Mouse (Mus musculus) kidney, adult 18-20 months (tissue): Measurements from ENCODE around the gene Cox14.
"Not testable (repeated sequence)": the region's sequence is repeated elsewhere in the genome, so short reads cannot be mapped to it uniquely, and the experiment has no call there.

ENCODE experiments used
- DNase-seq: peaks from one replicate; pipeline ENCODE4 v3.0.0; 2021

Gene Cox14

DNA sequence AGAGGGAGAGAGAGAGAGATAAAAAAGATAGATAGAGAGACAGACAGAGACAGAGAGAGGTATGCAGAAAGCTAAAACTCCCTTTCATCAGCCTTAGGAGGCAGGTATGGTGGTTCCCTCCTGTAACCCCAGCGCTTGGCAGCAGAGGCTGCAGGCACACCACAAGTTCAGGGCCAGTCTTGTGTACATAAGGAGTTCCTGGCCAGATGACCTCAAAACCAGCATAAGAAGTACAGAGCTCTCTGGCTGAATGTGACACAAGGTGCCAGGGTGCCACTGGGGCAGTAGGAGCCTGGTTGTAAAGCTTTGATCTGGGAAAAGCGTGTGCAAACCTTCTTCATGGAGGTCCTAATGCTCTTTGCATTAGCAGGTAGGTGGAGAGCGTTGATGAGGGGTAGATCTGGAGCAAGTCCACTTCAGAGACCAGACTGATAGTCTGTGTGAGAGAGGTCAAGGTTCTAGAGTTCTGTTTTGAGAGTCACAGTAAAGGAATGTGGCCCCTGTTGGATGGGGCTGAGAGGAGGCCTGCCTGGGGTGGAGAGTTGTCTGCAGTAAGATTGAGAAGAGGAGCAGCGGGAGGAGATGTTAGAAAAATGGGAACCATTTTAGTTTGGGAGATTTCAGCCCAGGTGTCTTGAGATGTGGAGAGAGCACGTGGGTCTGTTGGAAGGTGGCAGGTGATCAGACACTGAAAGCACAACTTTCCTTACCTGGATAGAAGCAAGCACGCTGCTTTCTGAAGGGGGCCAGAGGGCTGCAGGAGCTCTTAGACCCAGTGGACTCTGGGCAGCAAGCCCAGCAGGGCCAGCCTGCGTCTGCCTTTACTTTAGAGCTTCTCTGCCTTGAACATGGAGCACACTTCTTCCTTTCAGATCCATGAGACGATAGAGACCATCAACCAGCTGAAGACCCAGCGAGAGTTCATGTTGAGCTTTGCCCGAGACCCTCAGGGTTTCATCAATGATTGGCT, 14.9 kb upstream of the Cox14 start:
- no peak for DNase-seq

DNA sequence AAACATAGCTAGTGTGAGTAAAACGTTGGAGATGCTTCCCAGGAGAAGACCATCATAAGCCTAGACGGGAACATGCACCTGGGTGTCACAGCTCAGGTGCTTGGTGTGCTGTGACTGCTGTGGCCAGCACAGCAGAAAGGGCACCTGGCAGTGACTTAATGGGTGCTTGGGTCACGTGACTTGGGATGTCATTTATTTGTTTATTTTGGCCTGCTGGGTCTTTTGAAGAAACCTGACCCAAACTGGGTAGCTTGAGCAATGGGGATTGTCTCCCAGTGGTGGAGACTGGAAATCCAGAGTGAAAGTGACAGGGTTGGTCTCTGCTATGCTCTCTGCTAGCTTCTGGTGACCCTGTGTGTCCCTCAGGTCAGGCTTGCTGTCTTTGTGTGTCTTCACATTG, 13.9 kb upstream of the Cox14 start:
- no peak for DNase-seq

DNA sequence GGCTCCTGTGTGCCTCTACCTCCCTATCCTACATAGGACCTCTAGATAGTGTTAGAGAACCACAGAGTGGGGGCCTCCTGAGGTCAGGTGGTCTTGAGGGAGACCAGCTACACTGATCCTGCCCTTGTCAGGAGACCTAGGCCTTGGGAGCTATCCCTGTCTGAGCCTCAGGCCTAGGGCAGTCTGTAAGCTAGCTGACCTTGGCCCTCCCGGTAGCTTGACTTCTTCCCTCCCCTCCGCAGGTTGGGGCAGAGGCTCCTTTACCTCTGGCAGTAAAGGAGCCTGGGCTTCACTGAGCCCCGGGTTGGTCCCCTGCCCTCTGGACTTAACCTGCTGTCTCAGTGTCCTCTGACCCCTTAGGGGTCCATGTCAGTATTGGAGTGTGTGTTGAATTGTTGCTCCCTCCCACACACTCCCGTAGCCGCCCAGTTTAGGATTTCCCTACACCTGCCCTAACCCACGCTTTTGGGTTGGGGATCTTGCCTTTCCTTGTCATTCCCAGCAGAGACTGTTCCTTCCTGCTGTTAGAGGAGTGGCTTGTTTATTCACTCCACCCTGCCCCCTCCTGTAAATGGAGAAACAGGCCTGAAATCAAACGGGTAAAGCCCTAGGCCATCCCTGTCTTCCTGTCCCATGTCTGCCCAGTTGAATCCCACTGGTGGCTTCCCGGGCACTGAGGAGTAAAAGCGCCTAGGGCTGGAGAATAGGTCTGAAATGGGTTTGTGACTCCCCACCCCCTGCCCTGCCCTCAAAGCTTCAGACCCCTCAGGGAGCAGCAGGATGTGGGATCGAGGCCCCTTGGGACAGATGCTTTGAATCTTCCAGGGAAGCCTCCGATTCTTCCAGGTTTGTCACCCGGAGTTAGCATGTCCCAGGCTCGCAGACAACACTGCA, 12.5 kb upstream of the Cox14 start:
- DNase-seq = no peak

DNA sequence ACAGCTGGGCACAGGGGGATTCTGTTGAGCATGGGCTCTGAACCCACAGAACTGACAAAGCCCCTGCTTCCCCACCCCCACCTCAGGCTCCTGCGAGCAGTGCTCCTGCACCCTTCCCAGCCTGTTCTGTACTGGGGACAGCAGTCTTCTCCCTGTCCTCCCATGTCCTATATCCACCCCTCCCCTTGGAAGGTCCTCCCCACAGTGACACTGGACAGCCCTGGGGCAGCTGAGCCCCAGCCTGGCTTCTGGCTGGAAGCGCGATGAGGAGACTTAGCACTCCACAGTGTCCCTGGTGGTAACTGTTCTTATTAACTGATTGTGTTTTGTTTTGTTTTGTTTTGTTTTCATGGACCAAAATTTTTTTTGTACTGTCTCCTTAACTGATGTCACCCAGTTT, 11.8 kb upstream of the Cox14 start:
- DNase-seq = no peak

DNA sequence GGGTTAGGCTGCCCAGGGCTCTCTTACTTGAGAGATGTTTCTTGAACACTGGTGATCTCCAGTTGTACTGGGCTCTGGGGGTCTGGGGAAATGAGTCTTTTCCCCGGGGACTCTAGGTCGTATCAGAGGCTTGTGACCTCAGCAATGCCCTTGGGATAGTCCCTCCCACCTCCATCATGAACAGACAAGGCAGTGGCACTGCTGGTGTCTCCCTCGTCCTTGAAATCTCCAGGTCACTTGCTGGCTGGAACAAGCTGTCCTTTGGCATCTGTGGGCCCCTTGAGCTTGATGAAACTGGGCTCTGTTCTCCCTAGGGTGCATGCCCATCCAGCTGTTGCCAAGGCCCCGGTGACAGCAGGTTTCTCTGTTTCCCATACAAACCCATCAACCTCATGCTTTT, 11.2 kb upstream of the Cox14 start:
- no peak for DNase-seq

DNA sequence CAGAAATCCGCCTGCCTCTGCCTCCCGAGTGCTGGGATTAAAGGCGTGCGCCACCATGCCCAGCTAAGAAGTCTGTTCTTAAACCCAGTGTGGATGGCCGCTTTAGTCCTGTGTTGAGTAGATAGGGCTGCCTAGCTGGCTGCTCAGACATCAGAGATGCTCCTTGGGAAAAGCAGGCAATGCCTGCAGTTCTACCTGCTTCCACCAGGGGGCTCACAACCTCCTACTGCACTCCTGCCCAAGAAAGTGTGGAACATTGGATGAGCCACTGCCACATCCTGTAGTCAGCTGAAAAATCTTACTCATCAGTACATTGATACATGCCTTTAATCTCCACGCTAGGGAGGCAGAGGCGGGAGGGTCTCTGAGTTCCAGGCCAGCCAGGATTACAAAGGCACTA, 10.6 kb upstream of the Cox14 start:
- DNase-seq = peak; percentile 83

DNA sequence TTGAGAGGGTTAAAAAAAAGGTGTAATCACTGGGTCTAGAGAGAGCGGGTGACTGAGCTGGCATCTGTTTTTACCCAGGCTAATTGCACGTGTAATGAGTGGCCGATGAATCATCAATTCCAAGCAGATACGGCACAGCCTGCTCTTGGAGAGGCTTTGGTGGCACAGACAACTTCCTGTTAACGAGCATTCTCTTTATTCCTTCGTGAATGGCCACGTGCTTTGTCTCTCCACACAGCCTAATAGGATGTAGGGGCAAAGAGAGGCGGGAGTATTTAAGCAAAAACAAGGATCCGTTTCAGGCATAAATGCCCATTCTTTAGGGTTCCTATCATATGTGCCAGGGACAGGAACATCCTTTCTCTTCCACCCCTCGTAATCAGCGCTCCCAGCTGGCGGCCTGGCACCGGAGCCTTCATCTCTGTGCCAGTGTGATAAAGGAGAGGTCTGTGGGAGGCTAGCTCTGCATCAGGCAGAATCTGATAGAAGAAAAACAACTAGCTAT, 10.0 kb upstream of the Cox14 start:
- DNase-seq = no peak

DNA sequence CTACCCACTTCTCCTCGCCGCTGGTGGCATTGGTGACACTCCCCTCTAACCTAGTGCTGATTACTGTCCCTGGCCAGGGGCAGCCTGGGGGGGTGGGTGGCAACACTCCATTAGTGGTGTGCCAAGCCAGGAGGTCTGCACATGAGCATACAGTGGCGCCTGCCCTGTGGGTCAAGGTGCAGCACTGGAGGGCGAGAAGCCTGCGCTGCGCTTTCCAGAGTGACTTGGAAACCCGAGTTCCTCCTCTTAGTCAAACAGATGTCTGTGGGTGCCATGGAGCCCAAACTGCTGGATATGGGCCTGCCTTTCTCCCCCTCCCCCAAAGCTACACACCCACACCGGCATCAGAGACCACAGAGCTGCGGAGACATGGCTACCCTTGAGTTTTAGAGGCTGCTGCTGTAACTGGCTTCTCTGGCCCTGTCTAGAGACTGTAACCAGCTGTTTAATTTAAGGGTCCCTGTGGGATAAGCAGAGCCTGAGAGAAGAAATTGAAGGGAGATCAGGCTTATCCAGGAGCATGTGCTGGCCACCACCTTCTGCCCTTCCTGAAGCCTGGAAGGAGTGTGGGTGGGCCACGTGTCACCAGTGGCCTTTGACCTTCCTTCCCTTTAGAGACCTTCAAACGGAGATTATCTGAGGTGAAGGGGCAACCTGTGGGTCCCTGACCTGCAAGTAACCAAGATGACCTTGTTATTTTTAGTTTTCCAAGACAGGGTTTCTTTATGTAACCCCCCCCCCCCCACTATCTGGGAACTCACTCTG, 9.3 kb upstream of the Cox14 start:
- DNase-seq = peak; percentile 70

DNA sequence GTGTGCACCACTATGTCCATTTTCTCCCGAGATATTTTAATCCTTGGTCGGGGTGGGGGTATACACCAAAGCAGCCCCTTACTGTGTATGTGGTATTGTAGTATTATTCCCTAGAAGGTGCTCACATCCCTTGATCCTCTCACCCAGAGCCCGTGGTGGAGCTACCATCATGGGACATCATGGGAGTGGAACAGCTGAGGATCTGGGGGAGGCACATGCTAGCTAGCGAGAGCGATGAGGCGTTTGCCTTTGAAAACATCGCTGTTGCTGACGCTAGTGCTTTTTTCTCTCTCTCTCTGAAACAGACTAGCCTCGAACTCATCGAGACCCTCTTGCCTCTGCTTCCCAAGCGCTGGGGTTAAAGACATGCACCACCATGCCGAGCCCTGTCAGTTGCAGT, 8.6 kb upstream of the Cox14 start:
- no peak for DNase-seq

DNA sequence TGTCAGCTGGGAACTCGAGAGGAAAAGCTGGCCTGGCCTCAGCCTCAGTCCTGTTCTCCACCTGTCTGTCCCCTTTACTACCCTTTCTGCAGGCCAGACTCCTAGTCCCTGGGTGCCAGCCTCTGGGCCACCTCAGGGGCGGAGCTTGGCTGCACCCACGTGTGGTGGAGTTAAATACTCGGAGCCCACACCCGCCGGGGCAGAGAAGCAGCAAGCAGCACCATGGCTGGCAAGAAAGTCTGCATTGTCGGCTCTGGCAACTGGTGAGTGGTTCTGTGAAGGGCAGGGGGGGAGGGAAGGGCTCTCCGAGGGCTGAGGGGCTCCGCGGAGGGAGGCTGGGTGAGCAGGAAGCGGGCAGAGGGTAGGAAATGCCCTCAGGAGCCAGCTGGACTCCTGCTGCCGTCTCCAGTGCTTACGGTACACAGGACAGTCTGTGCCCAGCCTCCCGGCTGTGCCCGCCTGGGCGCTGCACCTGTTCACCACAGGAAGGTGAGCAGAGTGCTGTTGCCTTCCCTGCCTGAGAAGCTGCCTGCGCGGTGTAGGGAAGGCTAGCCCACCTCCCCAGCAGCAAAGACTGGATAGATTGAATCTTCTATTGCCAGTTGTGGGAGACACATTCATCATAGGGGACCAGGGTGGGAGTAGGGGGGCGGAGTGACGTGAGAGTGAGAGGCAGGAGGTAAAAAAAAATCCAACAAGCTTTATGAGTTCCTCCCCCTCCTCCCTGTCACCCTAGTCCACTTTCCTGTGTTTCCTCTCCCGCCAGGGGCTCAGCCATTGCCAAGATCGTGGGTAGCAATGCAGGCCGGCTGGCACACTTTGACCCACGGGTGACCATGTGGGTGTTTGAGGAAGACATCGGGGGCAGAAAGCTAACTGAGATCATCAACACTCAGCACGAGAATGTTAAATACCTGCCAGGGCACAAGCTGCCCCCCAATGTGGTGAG, 7.8 kb upstream of the Cox14 start, which contains the start of gene Gpd1:
TSS of gene Gpd1 (plus strand) at position 130 of the 949 bp plus-strand sequence.
- peak; percentile 88 for DNase-seq

DNA sequence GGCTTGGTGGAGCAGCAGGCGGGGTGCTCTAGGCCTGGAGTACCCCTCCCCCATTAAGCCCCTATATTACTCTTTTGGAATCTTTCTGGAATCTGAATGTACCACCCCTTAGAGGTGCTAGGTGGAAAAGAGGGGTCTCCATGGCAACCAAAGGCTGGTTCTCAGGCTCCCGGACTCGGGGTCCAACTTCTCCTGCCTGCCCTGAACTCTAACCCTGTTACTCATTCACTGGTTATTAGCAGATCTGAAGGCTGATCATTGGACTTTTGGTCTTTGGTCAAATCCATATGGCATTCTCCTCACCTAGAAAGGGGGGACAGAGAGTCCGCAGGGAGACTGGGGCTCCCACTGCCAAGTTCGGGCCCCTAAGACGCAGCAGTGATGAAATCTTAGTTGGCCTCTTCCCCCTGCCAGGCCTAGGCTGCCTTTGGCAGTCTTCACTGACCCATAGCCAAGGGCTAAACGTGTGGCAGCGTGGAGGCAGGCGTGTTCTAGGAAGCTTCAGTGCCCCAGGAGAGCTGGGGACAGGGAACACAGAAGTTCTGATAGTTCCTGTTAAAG, 6.9 kb upstream of the Cox14 start:
- DNase-seq = peak; percentile 65

DNA sequence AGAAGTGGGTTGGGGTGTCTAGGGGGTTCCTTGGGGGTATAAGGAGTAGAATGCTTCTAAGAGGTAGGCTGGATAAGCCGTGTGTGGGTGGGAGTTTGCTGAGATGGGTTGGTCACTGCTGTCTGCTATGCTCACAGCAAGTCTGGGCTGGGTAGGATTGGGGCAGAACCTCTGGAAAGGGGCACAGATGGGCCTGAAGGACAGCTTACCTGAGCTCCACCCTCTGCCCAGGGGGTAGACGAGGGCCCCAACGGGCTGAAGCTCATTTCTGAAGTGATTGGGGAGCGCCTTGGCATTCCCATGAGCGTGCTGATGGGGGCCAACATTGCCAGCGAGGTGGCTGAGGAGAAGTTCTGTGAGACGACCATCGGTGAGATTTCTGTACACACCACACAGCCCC, 5.6 kb upstream of the Cox14 start:
- DNase-seq = no peak

DNA sequence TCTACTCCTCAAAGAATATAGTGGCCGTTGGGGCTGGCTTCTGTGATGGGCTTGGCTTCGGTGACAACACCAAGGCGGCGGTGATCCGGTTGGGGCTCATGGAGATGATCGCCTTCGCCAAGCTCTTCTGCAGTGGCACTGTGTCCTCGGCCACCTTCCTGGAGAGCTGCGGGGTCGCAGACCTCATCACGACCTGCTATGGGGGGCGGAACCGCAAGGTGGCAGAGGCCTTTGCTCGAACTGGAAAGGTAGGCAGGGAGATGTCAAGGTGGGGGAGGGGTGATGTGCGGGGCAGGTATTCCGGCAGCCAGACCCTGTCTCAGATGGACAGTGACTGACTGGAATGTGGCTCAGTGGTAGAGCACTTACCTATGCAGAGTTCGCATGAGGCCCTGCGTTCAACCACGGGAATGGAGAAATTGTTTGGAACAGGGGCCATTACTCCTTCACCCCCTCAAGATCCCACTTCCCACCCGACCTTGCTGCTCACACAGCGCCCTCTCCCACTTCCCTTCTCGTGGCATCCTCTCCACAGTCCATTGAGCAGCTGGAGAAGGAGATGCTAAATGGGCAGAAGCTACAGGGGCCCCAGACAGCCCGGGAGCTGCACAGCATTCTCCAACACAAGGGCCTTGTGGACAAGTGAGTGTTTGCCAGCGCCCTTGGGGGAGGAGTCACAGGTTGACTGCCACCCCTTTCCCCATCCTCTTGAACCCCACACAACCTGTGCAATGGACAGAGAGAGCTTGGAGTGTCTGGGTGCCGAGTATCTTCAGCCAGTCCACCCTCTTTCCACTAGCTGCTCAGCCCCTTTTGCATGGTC, 3.3 kb upstream of the Cox14 start:
- no peak for DNase-seq

DNA sequence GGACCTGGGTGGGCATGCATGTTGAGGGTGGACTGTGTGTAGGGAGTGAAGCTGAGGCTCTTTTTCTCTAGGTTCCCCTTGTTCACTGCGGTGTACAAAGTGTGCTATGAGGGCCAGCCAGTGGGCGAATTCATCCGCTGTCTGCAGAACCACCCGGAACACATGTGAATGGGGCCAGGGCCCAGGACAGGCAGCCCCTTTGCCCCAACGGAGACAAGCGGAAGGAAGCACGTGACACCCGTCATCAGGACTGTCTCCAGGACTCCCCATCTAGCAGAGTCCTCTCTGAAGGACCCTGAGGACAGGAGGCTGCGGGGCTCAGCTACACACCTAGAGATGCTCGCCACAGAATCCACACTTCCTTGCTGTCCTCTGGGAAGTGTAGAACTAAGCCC, 2.3 kb upstream of the Cox14 start:
- no peak for DNase-seq

DNA sequence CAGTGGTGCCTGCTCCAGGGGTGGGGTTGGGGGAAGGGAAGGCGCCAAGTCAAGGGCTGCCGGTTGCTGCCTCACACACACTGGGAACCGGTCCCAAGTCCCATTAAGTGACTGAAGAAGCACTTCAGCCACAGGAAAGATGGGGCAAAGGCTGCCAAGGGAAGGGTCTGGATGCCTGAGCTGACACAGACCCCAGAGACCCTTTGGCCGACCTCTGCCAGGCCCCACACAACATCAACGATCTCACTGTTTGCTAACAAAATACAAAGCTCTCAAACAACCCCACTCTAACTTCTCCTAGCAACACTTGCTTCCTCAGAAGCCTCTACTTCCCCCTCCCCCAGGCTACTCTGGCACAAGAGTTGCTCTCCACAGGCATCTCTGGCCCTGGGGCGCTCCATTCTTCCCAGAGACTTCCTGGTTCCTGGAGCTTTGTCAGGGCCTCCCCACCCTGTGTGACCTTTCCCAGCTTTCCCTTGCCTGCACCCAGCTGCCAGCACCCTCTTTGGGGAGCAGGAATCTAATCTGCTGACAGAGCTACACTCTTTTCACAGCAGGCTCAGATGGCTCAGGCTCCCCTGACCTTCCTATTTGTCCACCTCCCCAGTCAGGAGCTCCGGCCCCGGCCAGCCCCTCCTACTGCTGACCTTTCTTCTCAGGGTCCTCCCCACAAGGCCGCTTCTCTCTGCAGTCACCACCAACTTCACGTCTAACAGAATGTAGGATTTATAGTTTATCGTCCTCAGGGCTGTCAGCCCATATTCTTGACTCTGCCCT, 1.7 kb upstream of the Cox14 start:
- DNase-seq = peak; percentile 62

DNA sequence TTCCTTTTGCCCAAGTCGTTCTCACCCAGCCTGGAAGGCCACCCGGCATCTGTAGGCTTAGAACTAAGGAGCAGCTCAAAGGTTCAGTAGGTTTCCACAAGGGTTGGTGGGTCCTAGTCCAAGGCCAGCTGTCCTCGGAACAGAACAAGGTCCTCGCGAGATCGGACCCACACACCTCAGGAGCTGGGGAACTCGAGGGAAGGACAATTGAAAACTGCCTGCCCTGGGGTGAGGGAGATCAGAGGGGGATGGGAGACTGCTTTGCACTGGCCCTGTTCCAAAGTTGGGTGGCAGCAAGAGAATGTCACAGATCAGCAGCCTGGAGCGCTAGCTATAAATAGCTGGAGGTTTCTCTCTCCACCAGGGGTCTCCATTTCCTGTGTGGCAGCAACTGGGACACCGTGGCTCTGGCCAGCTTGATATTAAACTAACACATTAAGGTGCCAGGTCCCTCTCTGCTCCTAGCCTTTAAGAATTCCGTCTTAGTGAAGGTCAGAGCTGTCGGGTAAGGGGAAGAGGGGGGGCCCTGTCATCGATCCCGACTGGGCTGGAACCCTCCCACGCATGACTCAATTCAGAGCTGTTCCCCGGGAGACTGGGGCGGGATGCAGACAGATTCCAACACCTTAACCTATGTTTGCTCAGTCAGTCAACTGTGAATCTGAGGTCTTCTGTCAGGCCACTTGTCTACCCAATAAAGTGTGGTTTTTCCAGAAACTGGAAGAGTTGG, 961 bp upstream of the Cox14 start:
- peak; percentile 80 for DNase-seq

DNA sequence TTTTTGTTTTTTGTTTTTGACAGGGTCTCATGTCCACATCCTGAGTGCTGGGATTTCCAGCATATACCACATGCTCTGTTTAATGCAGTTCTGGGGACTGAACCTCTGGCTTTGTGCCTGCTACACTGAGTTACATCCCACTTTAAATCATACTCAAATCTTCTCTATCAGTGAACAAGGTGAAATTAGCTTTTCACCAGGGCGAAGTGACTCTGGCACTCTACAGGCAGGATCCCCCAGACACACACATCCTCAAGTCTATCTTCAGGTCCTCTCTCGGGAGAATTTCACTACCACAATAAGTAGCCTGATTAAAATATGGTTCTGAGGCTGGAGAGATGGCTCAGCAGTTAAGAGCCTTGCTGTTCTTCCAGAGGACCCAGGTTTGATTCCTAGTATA, 1.1 kb downstream of the Cox14 start:
- no peak for DNase-seq

DNA sequence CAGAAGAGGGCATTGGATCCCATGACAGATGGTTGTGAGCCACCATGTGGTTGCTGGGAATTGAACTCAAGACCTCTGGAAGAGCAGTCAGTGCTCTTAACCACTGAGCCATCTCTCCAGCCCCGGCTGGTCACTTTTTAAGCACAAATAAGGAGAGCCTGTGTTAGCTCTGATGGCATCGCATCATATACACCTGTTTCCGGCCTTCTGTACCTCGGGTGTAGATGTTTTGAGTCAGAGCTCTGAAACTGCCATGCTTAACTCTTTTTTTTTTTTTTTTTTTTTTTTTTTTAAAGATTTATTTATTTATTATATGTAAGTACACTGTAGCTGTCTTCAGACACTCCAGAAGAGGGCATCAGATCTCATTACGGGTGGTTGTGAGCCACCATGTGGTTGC, 1.6 kb downstream of the Cox14 start:
- DNase-seq = not testable (repeated sequence)

DNA sequence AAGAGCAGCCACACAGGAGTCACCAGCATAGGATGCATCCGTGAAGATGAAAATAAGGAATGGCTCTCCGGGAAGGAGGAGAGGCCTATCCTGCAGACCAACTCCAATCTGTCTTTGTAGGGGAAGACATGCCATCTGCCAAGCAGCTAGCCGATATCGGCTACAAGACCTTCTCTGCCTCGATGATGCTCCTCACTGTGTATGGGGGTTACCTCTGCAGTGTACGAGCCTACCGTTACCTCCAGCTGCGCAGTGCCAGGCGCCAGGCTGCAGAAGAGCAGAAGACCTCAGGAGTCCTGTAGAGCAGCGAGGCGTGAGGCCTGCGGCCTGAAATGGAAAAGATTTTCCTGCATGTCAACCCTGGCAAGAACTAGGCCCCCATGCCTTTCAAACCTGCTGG, 2.1 kb downstream of the Cox14 start:
- no peak for DNase-seq
